In the genomic region with DNA sequence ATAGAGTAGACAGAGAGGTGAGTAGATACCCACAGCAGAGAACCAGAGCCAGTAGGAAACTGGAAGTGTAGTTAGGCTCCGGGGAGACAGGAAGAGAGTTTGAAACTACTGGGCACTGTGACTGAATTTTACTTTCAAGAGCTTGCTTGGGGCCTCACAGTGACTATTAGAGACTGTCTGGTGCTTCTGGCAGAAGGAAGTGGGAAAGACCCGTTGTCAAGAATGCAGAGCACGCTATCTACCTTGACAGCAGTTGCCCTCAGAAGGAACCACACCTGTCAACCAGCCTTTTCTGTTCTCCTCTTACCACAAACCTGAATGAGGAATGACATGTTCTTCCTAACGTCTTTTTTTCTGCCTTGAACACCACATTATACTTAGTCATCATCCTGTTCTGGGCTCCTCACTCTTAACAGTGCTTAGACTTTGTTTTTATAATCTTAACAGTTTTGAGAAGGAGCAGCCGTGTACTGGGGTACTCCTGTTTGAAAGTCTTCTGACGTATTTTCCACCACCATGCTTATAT, we compare ENCODE assay signal across 21 mouse cellular contexts. TPM values are rescaled to one million over a fixed set of nuclear protein-coding genes. Genes with fewer than 3 reads are reported as not detected.
A peak's percentile ranks its signal among the peaks of the same experiment; 100 is the strongest.
DNase-seq lines count a peak whose midpoint lies in the region; ATAC-seq and TF ChIP-seq lines count a peak whose summit lies in the region.
"Had no signal": no experiment of that assay in that cellular context is flagged by ENCODE, and none has a peak within 500 bp of the region (broad histone marks: within the 10 kb centered on the region; RNA-seq: fewer than 3 reads in every experiment).

No protein-coding gene starts in this region.

- TF ChIP-seq POLR2A in CH12.LX (IDR thresholded peaks at IDR 0.05; ENCODE audit: low read depth, low read length): no peak

- TF ChIP-seq RAD21 in CH12.LX (IDR thresholded peaks at IDR 0.05; ENCODE audit: low read depth, low read length): no peak

- no peak for TF ChIP-seq EP300 in heart, postnatal 0 days (IDR thresholded peaks at IDR 0.05; ENCODE audit: low read depth)
- peak; percentile 53; the same call in 1 of the 2 replicates for TF ChIP-seq EP300 in CH12.LX (IDR thresholded peaks at IDR 0.05; ENCODE audit: low read length)
- no peak for TF ChIP-seq EP300 in stomach, postnatal 0 days (optimal IDR thresholded peaks at IDR 0.05)

- no peak overlapping the region for H3K9ac ChIP-seq in heart, postnatal 0 days (replicated peaks; ENCODE audit: low read depth, low read length)
- no peak overlapping the region for H3K9ac ChIP-seq in CH12.LX (ENCODE audit: insufficient read depth, low read depth)
- H3K9ac ChIP-seq in stomach, postnatal 0 days (ENCODE audit: low read length): no peak overlapping the region
- H3K9ac ChIP-seq in kidney, embryonic 15.5 days: no peak overlapping the region
- H3K9ac ChIP-seq: forebrain, embryonic 12.5 days; hindbrain, embryonic 13.5 days; neural tube, embryonic 12.5 days had no signal

- no peak overlapping the region for H3K4me2 ChIP-seq in heart, postnatal 0 days (ENCODE audit: low read depth, low read length)
- H3K4me2 ChIP-seq in CH12.LX (ENCODE audit: insufficient read depth, low read depth, poor library complexity, severe bottlenecking): 0 out of 2 replicates have a peak overlapping the region, but pooled peaks have one; percentile 8
- no peak overlapping the region for H3K4me2 ChIP-seq in stomach, postnatal 0 days (replicated peaks; ENCODE audit: low read depth)
- H3K4me2 ChIP-seq in kidney, embryonic 15.5 days: no peak overlapping the region
- H3K4me2 ChIP-seq: forebrain, embryonic 12.5 days; hindbrain, embryonic 13.5 days; midbrain, embryonic 11.5 days; neural tube, embryonic 12.5 days had no signal

- peaks cover 64% of the 10 kb centered on the region for H3K36me3 ChIP-seq in heart, postnatal 0 days (replicated peaks; ENCODE audit: control insufficient read depth, insufficient read depth, low read length)
- H3K36me3 ChIP-seq in CH12.LX (replicated peaks in 1 of 2; ENCODE audit: control insufficient read depth in 1 of 2, insufficient read depth in 1 of 2, low read length in 1 of 2) (peaks cover 45 to 79% of the 10 kb centered on the region in 2 experiments), macrophage (ENCODE audit: inconsistent target) (peaks cover 39% of the 10 kb centered on the region)
- H3K36me3 ChIP-seq in stomach, postnatal 0 days (ENCODE audit: control insufficient read depth, insufficient read depth, low read length): peaks cover 19% of the 10 kb centered on the region
- peaks cover 89% of the 10 kb centered on the region for H3K36me3 ChIP-seq in kidney, embryonic 15.5 days

- no peak for DNase-seq in heart, postnatal 0 days (ENCODE audit: low spot score)
- no peak for DNase-seq in heart, adult 9 months (ENCODE audit: low spot score in 2 of 2)
- peak; percentile 58 for DNase-seq in CH12.LX (ENCODE audit: extremely low read depth)
- no peak for DNase-seq in stomach, postnatal 0 days (ENCODE audit: low spot score)
- no peak for DNase-seq in gastrocnemius, postnatal 25 days
- DNase-seq: gastrocnemius, postnatal 14 days; kidney, adult 8-10 months; lung, adult 2 months; thymus, adult 2 months had no signal

- no peaks in the 10 kb centered on the region for H3K27me3 ChIP-seq in heart, postnatal 0 days (ENCODE audit: control insufficient read depth, insufficient read depth, low read length)
- H3K27me3 ChIP-seq in CH12.LX (replicated peaks): no peaks in the 10 kb centered on the region
- H3K27me3 ChIP-seq in stomach, postnatal 0 days (ENCODE audit: control insufficient read depth, insufficient read depth, low read length): no peaks in the 10 kb centered on the region
- H3K27me3 ChIP-seq in kidney, embryonic 15.5 days: no peaks in the 10 kb centered on the region
- H3K27me3 ChIP-seq: forebrain, embryonic 12.5 days; hindbrain, embryonic 13.5 days; neural tube, embryonic 12.5 days had no signal

- no peaks in the 10 kb centered on the region for H3K4me1 ChIP-seq in heart, postnatal 0 days (ENCODE audit: control insufficient read depth, insufficient read depth)
- H3K4me1 ChIP-seq in CH12.LX (ENCODE audit: control insufficient read depth in 1 of 2, insufficient read depth in 2 of 2): peaks cover 24 to 54% of the 10 kb centered on the region in 2 experiments
- H3K4me1 ChIP-seq in stomach, postnatal 0 days (replicated peaks; ENCODE audit: control insufficient read depth, insufficient read depth): no peaks in the 10 kb centered on the region
- no peaks in the 10 kb centered on the region for H3K4me1 ChIP-seq in kidney, embryonic 15.5 days
- H3K4me1 ChIP-seq: embryonic facial prominence, embryonic 10.5 days; limb, embryonic 10.5 days had no signal

- H3K79me2 ChIP-seq in CH12.LX (replicated peaks; ENCODE audit: control insufficient read depth, extremely low read depth, insufficient read depth, poor library complexity, severe bottlenecking) (peaks cover 8% of the 10 kb centered on the region), macrophage (ENCODE audit: inconsistent target) (peaks cover 80% of the 10 kb centered on the region)

- no peak overlapping the region for H3K4me3 ChIP-seq in heart, postnatal 0 days (ENCODE audit: low read depth, low read length)
- no peak overlapping the region for H3K4me3 ChIP-seq in CH12.LX (replicated peaks in 1 of 3; ENCODE audit: low read depth in 2 of 3, low read length in 2 of 3, poor library complexity in 1 of 3)
- no peak overlapping the region for H3K4me3 ChIP-seq in macrophage (ENCODE audit: inconsistent target)
- H3K4me3 ChIP-seq in stomach, postnatal 0 days (ENCODE audit: low read depth, low read length): no peak overlapping the region
- no peak overlapping the region for H3K4me3 ChIP-seq in kidney, embryonic 15.5 days (replicated peaks)
- H3K4me3 ChIP-seq: embryonic facial prominence, embryonic 10.5 days; forebrain, embryonic 12.5 days; hindbrain, embryonic 13.5 days; left cerebral cortex, adult 2 months; limb, embryonic 10.5 days; neural tube, embryonic 12.5 days had no signal

- H3K27ac ChIP-seq in heart, postnatal 0 days (ENCODE audit: low read depth): peak overlapping the region; percentile 43; the same call in 1 of the 2 replicates
- H3K27ac ChIP-seq in CH12.LX (ENCODE audit: insufficient read depth, low read depth) (peak overlapping the region; percentile 69), macrophage (peak overlapping the region; percentile 34)
- no peak overlapping the region; the same call in 1 of the 2 replicates for H3K27ac ChIP-seq in stomach, postnatal 0 days (replicated peaks)
- H3K27ac ChIP-seq in kidney, embryonic 15.5 days: no peak overlapping the region
- H3K27ac ChIP-seq: embryonic facial prominence, embryonic 10.5 days; forebrain, embryonic 12.5 days; hindbrain, embryonic 13.5 days; left cerebral cortex, adult 2 months; limb, embryonic 10.5 days; neural tube, embryonic 12.5 days had no signal

- dilution Hi-C loops in CH12.LX (cut with MboI; ENCODE audit: extremely low pct_ligation_motif_present, extremely low pct_unique_long_range_greater_than_20kb, low sequenced_read_pairs): no loop called here

- TF ChIP-seq CTCF in heart, postnatal 0 days (IDR thresholded peaks at IDR 0.05; ENCODE audit: low read depth): no peak
- TF ChIP-seq CTCF in CH12.LX (conservative IDR thresholded peaks at IDR 0.05 in 1 of 2, IDR thresholded peaks at IDR 0.05 in 1 of 2; ENCODE audit: low read depth in 2 of 2, low read length in 2 of 2): no peak
- TF ChIP-seq CTCF in stomach, postnatal 0 days (IDR thresholded peaks at IDR 0.05; ENCODE audit: low read depth): no peak

- no peak for ATAC-seq in heart, postnatal 0 days (ENCODE audit: insufficient read depth, low read depth)
- ATAC-seq in stomach, postnatal 0 days (ENCODE audit: low FRiP score, low TSS enrichment): peak; percentile 33; the same call in 1 of the 2 replicates
- no peak for ATAC-seq in kidney, embryonic 15.5 days (replicated peaks; ENCODE audit: low FRiP score)
- ATAC-seq: CD4-positive, CD25-positive, alpha-beta regulatory T cell, adult 4 months; inflammation-experienced regulatory T-cells, adult 6 months had no signal

- in situ Hi-C loops in CH12.LX (cut with MboI; ENCODE audit: low pct_ligation_motif_present, low pct_unique_long_range_greater_than_20kb, low sequenced_read_pairs): no loop called here

- H3K9me3 ChIP-seq in heart, postnatal 0 days (replicated peaks; ENCODE audit: control insufficient read depth, low read length): no peaks in the 10 kb centered on the region
- H3K9me3 ChIP-seq in CH12.LX (replicated peaks; ENCODE audit: low read length): no peaks in the 10 kb centered on the region
- no peaks in the 10 kb centered on the region for H3K9me3 ChIP-seq in stomach, postnatal 0 days (ENCODE audit: control insufficient read depth, low read length)
- H3K9me3 ChIP-seq in kidney, embryonic 15.5 days (replicated peaks): no peaks in the 10 kb centered on the region
- H3K9me3 ChIP-seq: embryonic facial prominence, embryonic 10.5 days; forebrain, embryonic 12.5 days; G1E; hindbrain, embryonic 13.5 days; limb, embryonic 10.5 days; neural tube, embryonic 12.5 days had no signal

- WGBS in heart, postnatal 0 days: 63% methylated on average over 6 of the region's 6 CpGs
- 23% methylated on average over 6 of the region's 6 CpGs for WGBS in macrophage (ENCODE audit: missing documents)
- 49% methylated on average over 6 of the region's 6 CpGs for WGBS in stomach, postnatal 0 days
- WGBS in kidney, embryonic 15.5 days: 76% methylated on average over 6 of the region's 6 CpGs

TF ChIP-seq in CH12.LX, 34 proteins besides CTCF, POLR2A, EP300 and RAD21 (continues in another document):
- TF ChIP-seq E2F4 (IDR thresholded peaks at IDR 0.05; ENCODE audit: insufficient replicate concordance, low read depth, low read length): no peak
- peak; percentile 42; the same call in 1 of the 2 replicates for TF ChIP-seq MXI1 (IDR thresholded peaks at IDR 0.05; ENCODE audit: low read depth, low read length)
- TF ChIP-seq BHLHE40 (IDR thresholded peaks at IDR 0.05; ENCODE audit: low read depth, low read length): peak; percentile 56
- no peak for TF ChIP-seq SMC3 (IDR thresholded peaks at IDR 0.05; ENCODE audit: low read depth, low read length)
- TF ChIP-seq ZNF384 (IDR thresholded peaks at IDR 0.05; ENCODE audit: low read depth, low read length): 0 out of 2 replicates have a peak, but pooled peaks have one; percentile 26

RNA-seq across cellular contexts. Expression of a gene that starts 45.8 kb away (rescaled TPM):
- total RNA-seq in heart, postnatal 0 days (2014; rRNA removed; ENCODE audit: low replicate concordance): 37.1 and 95.2 TPM in 2 replicates
- 17.2 and 19.1 TPM in 2 replicates for polyA plus RNA-seq in heart, postnatal 0 days (2015; fragmentation: Nextera tagmentation; extraction: Ambion mirVana)
- total RNA-seq in CH12.LX (2012; rRNA removed) (52.5 and 57.9 TPM in 2 replicates), CH12.LX (2014; rRNA removed) (58.3 and 65.4 TPM in 2 replicates)
- polyA plus RNA-seq in CH12.LX (2012; ENCODE audit: insufficient read length, low read depth) (52.3 and 63.3 TPM in 2 replicates), macrophage (2018) (33.1 to 56.5 TPM (median 41.2 TPM) in 3 replicates)
- total RNA-seq in macrophage (2018; cell fraction: chromatin; rRNA removed): 100 to 1,000 TPM in 25 of 26 experiments, 10 to 100 TPM in 1; 96.9 to 303 (median 117) TPM
- 100 to 1,000 TPM in 2 of 26 experiments, 10 to 100 TPM in 24; 64.8 to 124 (median 75.6) TPM for total RNA-seq in macrophage (2018; cell fraction: cytosol; rRNA removed)
- total RNA-seq in macrophage (2018; cell fraction: nucleus; rRNA removed): 100 to 1,000 TPM; 103 to 203 (median 134) TPM
- polyA plus RNA-seq in stomach, postnatal 0 days (2015; fragmentation: Nextera tagmentation; extraction: Ambion mirVana): 28.4 and 29.0 TPM in 2 replicates
- 34.5 and 35.2 TPM in 2 replicates for polyA plus RNA-seq in kidney, embryonic 15.5 days (2015; fragmentation: Nextera tagmentation; extraction: Ambion mirVana)
- 10 to 100 TPM; 66.1 to 69.8 TPM for total RNA-seq in gastrocnemius, postnatal 25 days (2021)

Comparison
In these comparisons a context has a peak if more than half of its experiments do, and no peak if none do; other contexts are left out.
1. H3K27ac ChIP-seq: peak in heart, postnatal 0 days (single experiment), CH12.LX (single experiment) and macrophage (single experiment); none in stomach, postnatal 0 days (single experiment) and kidney, embryonic 15.5 days (single experiment).